Mouse (Mus musculus): ENCODE results near the gene Ssr1. TPM values are rescaled to one million over a fixed set of nuclear protein-coding genes. Genes with fewer than 3 reads are reported as not detected.

The Ssr1 gene
- polyA plus RNA-seq, 1 experiment from 2014 or later, result 55.1 TPM

GRCm38 (mm10) chr13:37941138-37941645 lies 52.8 kb downstream of the Ssr1 start:
- no peak for DNase-seq
- Histone ChIP-seq H3K36me3 (replicated peaks; ENCODE audit: insufficient read depth, low read length) (peaks cover 4% of the 10 kb centered on the region; the same call in 1 of the 2 replicates), H3K4me2 (ENCODE audit: low read depth, low read length) (no peak overlapping the region), H3K9me3 (ENCODE audit: low read length) (no peaks in the 10 kb centered on the region), H3K27ac (ENCODE audit: low read depth) (peak overlapping the region; percentile 46), H3K4me1 (ENCODE audit: insufficient read depth) (peaks cover 19% of the 10 kb centered on the region), H3K4me3 (ENCODE audit: low read depth, low read length) (no peak overlapping the region), H3K27me3 (ENCODE audit: insufficient read depth, low read length) (no peaks in the 10 kb centered on the region), H3K9ac (replicated peaks) (no peak overlapping the region)
- TF ChIP-seq EP300 (IDR thresholded peaks at IDR 0.05; ENCODE audit: low read depth) (no peak), CTCF (IDR thresholded peaks at IDR 0.05; ENCODE audit: low read depth) (no peak)
- 76% methylated on average over 5 of the region's 5 CpGs for WGBS (ENCODE audit: insufficient replicate concordance)
- ATAC-seq, result no peak

- Histone ChIP-seq H3K27ac (ENCODE audit: low read depth) (peak overlapping the region; percentile 46), H3K4me2 (ENCODE audit: low read depth, low read length) (no peak overlapping the region), H3K27me3 (ENCODE audit: insufficient read depth, low read length) (no peaks in the 10 kb centered on the region), H3K4me3 (ENCODE audit: low read depth, low read length) (no peak overlapping the region), H3K9ac (replicated peaks) (no peak overlapping the region), H3K36me3 (replicated peaks; ENCODE audit: insufficient read depth, low read length) (peaks cover 5% of the 10 kb centered on the region; the same call in 1 of the 2 replicates), H3K9me3 (ENCODE audit: low read length) (no peaks in the 10 kb centered on the region), H3K4me1 (ENCODE audit: insufficient read depth) (peaks cover 19% of the 10 kb centered on the region)
- 57% methylated on average over 5 of the region's 5 CpGs for WGBS (ENCODE audit: insufficient replicate concordance)
- TF ChIP-seq EP300 (IDR thresholded peaks at IDR 0.05; ENCODE audit: low read depth) (no peak), CTCF (IDR thresholded peaks at IDR 0.05; ENCODE audit: low read depth) (no peak)
- ATAC-seq (peak; percentile 73), DNase-seq (no peak)
Measured at GRCm38 (mm10) chr13:37940649-37941048, 53.4 kb downstream of the Ssr1 start.

- WGBS (ENCODE audit: insufficient replicate concordance), result 67% methylated on average over 2 of the region's 2 CpGs
- no peak overlapping the region for H3K4me2 ChIP-seq (ENCODE audit: low read depth, low read length)
- peaks cover 19% of the 10 kb centered on the region for H3K4me1 ChIP-seq (ENCODE audit: insufficient read depth)
- H3K36me3 ChIP-seq (replicated peaks; ENCODE audit: insufficient read depth, low read length), result peaks cover 6% of the 10 kb centered on the region; the same call in 1 of the 2 replicates
- no peak overlapping the region for H3K4me3 ChIP-seq (ENCODE audit: low read depth, low read length)
- peak overlapping the region; percentile 46 for H3K27ac ChIP-seq (ENCODE audit: low read depth)
- no peaks in the 10 kb centered on the region for H3K27me3 ChIP-seq (ENCODE audit: insufficient read depth, low read length)
- no peaks in the 10 kb centered on the region for H3K9me3 ChIP-seq (ENCODE audit: low read length)
- peak; percentile 30; the same call in 1 of the 2 replicates for ATAC-seq
- DNase-seq, result no peak
- H3K9ac ChIP-seq (replicated peaks), result no peak overlapping the region
- TF ChIP-seq CTCF (IDR thresholded peaks at IDR 0.05; ENCODE audit: low read depth), result no peak
- TF ChIP-seq EP300 (IDR thresholded peaks at IDR 0.05; ENCODE audit: low read depth), result no peak
Measured at GRCm38 (mm10) chr13:37940167-37940566, 53.9 kb downstream of the Ssr1 start.

DNA sequence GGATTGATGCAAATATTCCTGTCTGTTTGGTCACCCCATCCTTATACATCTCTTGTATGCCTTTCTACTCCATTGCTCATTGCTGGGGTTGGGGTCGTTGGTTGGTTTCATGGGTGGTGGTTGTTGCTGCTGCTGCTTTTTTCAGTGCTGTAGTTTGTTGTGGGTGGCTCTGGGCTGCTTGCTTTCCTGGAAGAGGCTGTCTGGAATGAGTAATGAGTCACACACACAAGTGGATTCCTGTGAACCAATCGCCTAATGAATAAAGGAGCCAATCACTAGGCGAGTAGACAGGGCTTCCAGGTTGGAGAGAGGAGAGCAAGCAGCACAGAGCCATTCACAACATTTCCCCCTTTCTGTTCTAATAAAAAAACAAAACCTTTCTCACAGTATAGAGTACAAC lies 57.7 kb downstream of the Ssr1 start:
- H3K36me3 ChIP-seq (replicated peaks; ENCODE audit: insufficient read depth, low read length), result peaks cover 34% of the 10 kb centered on the region

DNA sequence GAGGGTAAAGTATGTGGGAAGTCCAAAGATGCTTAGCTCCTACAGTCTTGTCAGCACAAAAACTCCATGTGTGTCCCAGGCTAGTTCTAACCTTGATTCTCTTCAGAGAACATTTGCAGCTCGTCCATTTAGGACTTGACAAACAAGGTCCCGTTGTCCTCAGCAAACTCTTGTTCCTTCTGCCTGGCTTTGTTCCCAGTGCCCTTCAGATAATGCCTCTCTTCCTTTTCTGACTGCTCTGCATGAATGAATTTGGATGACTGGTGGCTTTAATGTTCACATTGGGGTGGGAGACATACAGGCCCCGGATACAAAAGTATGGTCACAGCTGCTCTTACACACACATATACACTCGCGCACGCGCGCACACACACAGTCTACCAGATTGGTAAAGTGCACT lies 59.1 kb downstream of the Ssr1 start:
- Histone ChIP-seq H3K9me3 (ENCODE audit: low read length) (no peaks in the 10 kb centered on the region), H3K9ac (replicated peaks) (no peak overlapping the region), H3K27ac (ENCODE audit: low read depth) (no peak overlapping the region), H3K4me1 (ENCODE audit: insufficient read depth) (0 out of 2 replicates have a peak, but pooled peaks cover under 1% of the 10 kb centered on the region), H3K4me3 (ENCODE audit: low read depth, low read length) (no peak overlapping the region), H3K27me3 (ENCODE audit: insufficient read depth, low read length) (no peaks in the 10 kb centered on the region), H3K36me3 (replicated peaks; ENCODE audit: insufficient read depth, low read length) (peaks cover 48% of the 10 kb centered on the region), H3K4me2 (ENCODE audit: low read depth, low read length) (no peak overlapping the region)
- DNase-seq (no peak), ATAC-seq (no peak)
- TF ChIP-seq EP300 (IDR thresholded peaks at IDR 0.05; ENCODE audit: low read depth) (no peak), CTCF (IDR thresholded peaks at IDR 0.05; ENCODE audit: low read depth) (no peak)
- 84% methylated on average over 8 of the region's 8 CpGs for WGBS (ENCODE audit: insufficient replicate concordance)

More for the DNA sequence above, 57.7 kb downstream of the Ssr1 start:
- TF ChIP-seq EP300 (IDR thresholded peaks at IDR 0.05; ENCODE audit: low read depth), result no peak
- no peak for TF ChIP-seq CTCF (IDR thresholded peaks at IDR 0.05; ENCODE audit: low read depth)
- H3K9me3 ChIP-seq (ENCODE audit: low read length), result no peaks in the 10 kb centered on the region
- no peak overlapping the region for H3K27ac ChIP-seq (ENCODE audit: low read depth)
- no peak overlapping the region for H3K4me3 ChIP-seq (ENCODE audit: low read depth, low read length)
- H3K4me2 ChIP-seq (ENCODE audit: low read depth, low read length), result no peak overlapping the region
- H3K27me3 ChIP-seq (ENCODE audit: insufficient read depth, low read length), result no peaks in the 10 kb centered on the region
- 86% methylated on average over 3 of the region's 3 CpGs for WGBS (ENCODE audit: insufficient replicate concordance)
- peaks cover 7% of the 10 kb centered on the region; the same call in 1 of the 2 replicates for H3K4me1 ChIP-seq (ENCODE audit: insufficient read depth)
- H3K9ac ChIP-seq (replicated peaks), result no peak overlapping the region
- DNase-seq (no peak), ATAC-seq (no peak)

- H3K9me3 ChIP-seq (ENCODE audit: low read length), result no peaks in the 10 kb centered on the region
- H3K36me3 ChIP-seq (replicated peaks; ENCODE audit: insufficient read depth, low read length), result peaks cover 56% of the 10 kb centered on the region
- no peaks in the 10 kb centered on the region for H3K4me1 ChIP-seq (ENCODE audit: insufficient read depth)
- H3K9ac ChIP-seq (replicated peaks), result no peak overlapping the region
- H3K27me3 ChIP-seq (ENCODE audit: insufficient read depth, low read length), result no peaks in the 10 kb centered on the region
- no peak overlapping the region for H3K4me3 ChIP-seq (ENCODE audit: low read depth, low read length)
- H3K27ac ChIP-seq (ENCODE audit: low read depth), result no peak overlapping the region
- DNase-seq, result no peak
- ATAC-seq, result no peak
- WGBS (ENCODE audit: insufficient replicate concordance), result 82% methylated on average over 4 of the region's 4 CpGs
- no peak; the same call in 1 of the 2 replicates for TF ChIP-seq CTCF (IDR thresholded peaks at IDR 0.05; ENCODE audit: low read depth)
- no peak for TF ChIP-seq EP300 (IDR thresholded peaks at IDR 0.05; ENCODE audit: low read depth)
- no peak overlapping the region for H3K4me2 ChIP-seq (ENCODE audit: low read depth, low read length)
Measured at GRCm38 (mm10) chr13:37934075-37934474, 59.9 kb downstream of the Ssr1 start.
